Mouse (Mus musculus): ENCODE measurements at regions not wholly inside any gene's neighbourhood (a gene's known extent, or its start where the extent isn't known, plus 50 kb on each side); places are given as distances from the start of the nearest gene placed in this dataset.

- H3K4me3 ChIP-seq (ENCODE audit: insufficient read depth, low read depth, low read length): peak overlapping the region; percentile 41; the same call in 1 of the 2 replicates
- H3K4me1 ChIP-seq (ENCODE audit: control insufficient read depth, insufficient read depth, low read length): peaks cover 2% of the 10 kb centered on the region; the same call in 1 of the 2 replicates
- no peak overlapping the region for H3K9ac ChIP-seq (ENCODE audit: low read depth, low read length)
- 5% methylated on average over 26 of the region's 26 CpGs for WGBS
- no peaks in the 10 kb centered on the region for H3K79me2 ChIP-seq (ENCODE audit: control insufficient read depth, insufficient read depth, low read length)
- H3K36me3 ChIP-seq (ENCODE audit: control insufficient read depth, insufficient read depth, low read length): no peaks in the 10 kb centered on the region
- TF ChIP-seq POLR2A (IDR thresholded peaks at IDR 0.05; ENCODE audit: extremely low read depth, insufficient read depth, low read length): no peak
- no peak for TF ChIP-seq CTCF (IDR thresholded peaks at IDR 0.05; ENCODE audit: low read depth, low read length)
- DNase-seq (ENCODE audit: extremely low read depth, low read depth, low spot score): no peak
- peaks cover 21% of the 10 kb centered on the region for H3K27me3 ChIP-seq (ENCODE audit: control insufficient read depth, insufficient read depth, low read length)
- no peak overlapping the region for H3K27ac ChIP-seq (replicated peaks; ENCODE audit: insufficient read depth, low read depth, low read length)
Measured at GRCm38 (mm10) chr13:28884191-28884820, 69.2 kb downstream of the Sox4 start.

GRCm38 (mm10) chr13:28883398-28883797 is 70.1 kb downstream of the Sox4 start:
- TF ChIP-seq CTCF (IDR thresholded peaks at IDR 0.05; ENCODE audit: low read depth, low read length): no peak
- TF ChIP-seq POLR2A (IDR thresholded peaks at IDR 0.05; ENCODE audit: extremely low read depth, insufficient read depth, low read length): no peak
- Histone ChIP-seq H3K4me3 (ENCODE audit: insufficient read depth, low read depth, low read length) (no peak overlapping the region), H3K27ac (replicated peaks; ENCODE audit: insufficient read depth, low read depth, low read length) (no peak overlapping the region), H3K4me1 (ENCODE audit: control insufficient read depth, insufficient read depth, low read length) (peaks cover 2% of the 10 kb centered on the region; the same call in 1 of the 2 replicates), H3K9ac (ENCODE audit: low read depth, low read length) (no peak overlapping the region), H3K79me2 (ENCODE audit: control insufficient read depth, insufficient read depth, low read length) (no peaks in the 10 kb centered on the region), H3K36me3 (ENCODE audit: control insufficient read depth, insufficient read depth, low read length) (no peaks in the 10 kb centered on the region), H3K27me3 (ENCODE audit: control insufficient read depth, insufficient read depth, low read length) (peaks cover 21% of the 10 kb centered on the region)
- WGBS: 56% methylated on average over 8 of the region's 8 CpGs
- DNase-seq (ENCODE audit: extremely low read depth, low read depth, low spot score): no peak

GRCm38 (mm10) chr13:28880888-28881287 is 72.6 kb downstream of the Sox4 start:
- Histone ChIP-seq H3K4me1 (ENCODE audit: control insufficient read depth, insufficient read depth, low read length) (peaks cover 2% of the 10 kb centered on the region; the same call in 1 of the 2 replicates), H3K4me3 (ENCODE audit: insufficient read depth, low read depth, low read length) (no peak overlapping the region), H3K36me3 (ENCODE audit: control insufficient read depth, insufficient read depth, low read length) (no peaks in the 10 kb centered on the region), H3K27ac (replicated peaks; ENCODE audit: insufficient read depth, low read depth, low read length) (no peak overlapping the region), H3K27me3 (ENCODE audit: control insufficient read depth, insufficient read depth, low read length) (peaks cover 12% of the 10 kb centered on the region), H3K79me2 (ENCODE audit: control insufficient read depth, insufficient read depth, low read length) (no peaks in the 10 kb centered on the region), H3K9ac (ENCODE audit: low read depth, low read length) (no peak overlapping the region)
- TF ChIP-seq POLR2A (IDR thresholded peaks at IDR 0.05; ENCODE audit: extremely low read depth, insufficient read depth, low read length) (no peak), CTCF (IDR thresholded peaks at IDR 0.05; ENCODE audit: low read depth, low read length) (no peak)
- DNase-seq (ENCODE audit: extremely low read depth, low read depth, low spot score): no peak
- WGBS: 60% methylated on average over 6 of the region's 6 CpGs

- 72% methylated on average over 3 of the region's 3 CpGs for WGBS
- no peaks in the 10 kb centered on the region for H3K36me3 ChIP-seq (ENCODE audit: control insufficient read depth, insufficient read depth, low read length)
- no peak overlapping the region for H3K27ac ChIP-seq (replicated peaks; ENCODE audit: insufficient read depth, low read depth, low read length)
- no peak for TF ChIP-seq CTCF (IDR thresholded peaks at IDR 0.05; ENCODE audit: low read depth, low read length)
- no peak for TF ChIP-seq POLR2A (IDR thresholded peaks at IDR 0.05; ENCODE audit: extremely low read depth, insufficient read depth, low read length)
- H3K79me2 ChIP-seq (ENCODE audit: control insufficient read depth, insufficient read depth, low read length): no peaks in the 10 kb centered on the region
- DNase-seq (ENCODE audit: extremely low read depth, low read depth, low spot score): no peak
- H3K27me3 ChIP-seq (ENCODE audit: control insufficient read depth, insufficient read depth, low read length): no peaks in the 10 kb centered on the region; the same call in 1 of the 2 replicates
- H3K4me3 ChIP-seq (ENCODE audit: insufficient read depth, low read depth, low read length): no peak overlapping the region
- H3K9ac ChIP-seq (ENCODE audit: low read depth, low read length): no peak overlapping the region
- H3K4me1 ChIP-seq (ENCODE audit: control insufficient read depth, insufficient read depth, low read length): peaks cover 5% of the 10 kb centered on the region
Measured at GRCm38 (mm10) chr13:28878692-28879091, 74.8 kb downstream of the Sox4 start.

GRCm38 (mm10) chr13:28876771-28877170 is 76.7 kb downstream of the Sox4 start:
- Histone ChIP-seq H3K27me3 (ENCODE audit: control insufficient read depth, insufficient read depth, low read length) (no peaks in the 10 kb centered on the region), H3K27ac (replicated peaks; ENCODE audit: insufficient read depth, low read depth, low read length) (no peak overlapping the region), H3K9ac (ENCODE audit: low read depth, low read length) (no peak overlapping the region), H3K79me2 (ENCODE audit: control insufficient read depth, insufficient read depth, low read length) (no peaks in the 10 kb centered on the region), H3K4me1 (ENCODE audit: control insufficient read depth, insufficient read depth, low read length) (peaks cover 5% of the 10 kb centered on the region), H3K4me3 (ENCODE audit: insufficient read depth, low read depth, low read length) (no peak overlapping the region), H3K36me3 (ENCODE audit: control insufficient read depth, insufficient read depth, low read length) (no peaks in the 10 kb centered on the region)
- 88% methylated on average over 4 of the region's 4 CpGs for WGBS
- DNase-seq (ENCODE audit: extremely low read depth, low read depth, low spot score): no peak
- TF ChIP-seq POLR2A (IDR thresholded peaks at IDR 0.05; ENCODE audit: extremely low read depth, insufficient read depth, low read length): no peak
- TF ChIP-seq CTCF (IDR thresholded peaks at IDR 0.05; ENCODE audit: low read depth, low read length): no peak

GRCm38 (mm10) chr13:28870681-28871080 is 82.8 kb downstream of the Sox4 start:
- Histone ChIP-seq H3K27ac (replicated peaks; ENCODE audit: insufficient read depth, low read depth, low read length) (peak overlapping the region; percentile 74), H3K27me3 (ENCODE audit: control insufficient read depth, insufficient read depth, low read length) (no peaks in the 10 kb centered on the region), H3K4me3 (ENCODE audit: insufficient read depth, low read depth, low read length) (no peak overlapping the region), H3K9ac (ENCODE audit: low read depth, low read length) (no peak overlapping the region), H3K79me2 (ENCODE audit: control insufficient read depth, insufficient read depth, low read length) (no peaks in the 10 kb centered on the region), H3K4me1 (ENCODE audit: control insufficient read depth, insufficient read depth, low read length) (peaks cover 19% of the 10 kb centered on the region), H3K36me3 (ENCODE audit: control insufficient read depth, insufficient read depth, low read length) (no peaks in the 10 kb centered on the region)
- WGBS: 59% methylated on average over 4 of the region's 4 CpGs
- DNase-seq (ENCODE audit: extremely low read depth, low read depth, low spot score): peak; percentile 94
- TF ChIP-seq POLR2A (IDR thresholded peaks at IDR 0.05; ENCODE audit: extremely low read depth, insufficient read depth, low read length) (no peak), CTCF (IDR thresholded peaks at IDR 0.05; ENCODE audit: low read depth, low read length) (no peak)
